8 mouse cellular contexts compared by ENCODE assay signal in genomic region chr17:34627943-34628643, GRCm38 (mm10). TPM values are rescaled to one million over a fixed set of nuclear protein-coding genes. Genes with fewer than 3 reads are reported as not detected.
DNase-seq lines count a peak whose midpoint lies in the region; ATAC-seq lines count a peak whose summit lies in the region.

Ppt2 (minus strand) TSS chr17:34628510.

- peak within 1 kb of the TSS; percentile 91 for H3K4me2 ChIP-seq in midbrain, embryonic 13.5 days (replicated peaks)

- H3K27ac ChIP-seq in limb, embryonic 10.5 days = peak within 1 kb of the TSS; percentile 92
- H3K27ac ChIP-seq in midbrain, embryonic 13.5 days = peak within 1 kb of the TSS; percentile 94

- H3K9me3 ChIP-seq in limb, embryonic 10.5 days (replicated peaks) = no peaks in the 10 kb centered on the region
- H3K9me3 ChIP-seq in midbrain, embryonic 13.5 days = no peaks in the 10 kb centered on the region

- H3K9ac ChIP-seq in midbrain, embryonic 13.5 days (replicated peaks) = peak within 1 kb of the TSS; percentile 83

- peak within 1 kb of the TSS; percentile 74 for H3K4me3 ChIP-seq in limb, embryonic 10.5 days
- H3K4me3 ChIP-seq in midbrain, embryonic 13.5 days (replicated peaks) = peak within 1 kb of the TSS; percentile 80

- peak; percentile 15 for DNase-seq in retina, embryonic 14.5 days (ENCODE audit: low spot score)
- no peak for DNase-seq in retina, postnatal 1 day
- DNase-seq in cerebellum, adult 18-20 months = peak; percentile 82 to 86
- no peak for DNase-seq in gastrocnemius, postnatal 25 days
- DNase-seq in induced T-regulatory cell, adult 2 months (ENCODE audit: low read depth) = peak; percentile 62
- no peak for DNase-seq in limb, embryonic 10.5 days (ENCODE audit: low spot score)
- no peak for DNase-seq in c-Kit-positive CD71-positive TER-119-positive erythroid progenitor cells, embryonic 14.5 days (ENCODE audit: low spot score)

- 6% methylated on average over 29 of the region's 29 CpGs for WGBS in limb, embryonic 10.5 days
- 3% methylated on average over 29 of the region's 29 CpGs for WGBS in midbrain, embryonic 13.5 days

- no peak; the same call in 1 of the 2 replicates for ATAC-seq in midbrain, embryonic 13.5 days

- H3K36me3 ChIP-seq in limb, embryonic 10.5 days = peaks cover 17% of the 10 kb centered on the region
- peaks cover 3% of the 10 kb centered on the region; the same call in 1 of the 2 replicates for H3K36me3 ChIP-seq in midbrain, embryonic 13.5 days

- peaks cover 48% of the 10 kb centered on the region for H3K27me3 ChIP-seq in limb, embryonic 10.5 days (ENCODE audit: low read depth, poor library complexity, severe bottlenecking)
- H3K27me3 ChIP-seq in midbrain, embryonic 13.5 days = peaks cover 31% of the 10 kb centered on the region

- peaks cover 65% of the 10 kb centered on the region for H3K4me1 ChIP-seq in limb, embryonic 10.5 days
- H3K4me1 ChIP-seq in midbrain, embryonic 13.5 days (replicated peaks) = peaks cover 65% of the 10 kb centered on the region

RNA-seq across cellular contexts. Expression of gene Ppt2, which starts in this region (rescaled TPM):
- 10 to 100 TPM; 37.2 to 43.0 TPM for total RNA-seq in gastrocnemius, postnatal 25 days (2021)
- polyA plus RNA-seq in limb, embryonic 10.5 days (2016; fragmentation: Nextera tagmentation; extraction: Ambion mirVana) = 21.0 and 21.6 TPM in 2 replicates
- 22.3 and 23.3 TPM in 2 replicates for polyA plus RNA-seq in midbrain, embryonic 13.5 days (2015; fragmentation: Nextera tagmentation; extraction: Ambion mirVana)

Comparison
In these comparisons a context has a peak if more than half of its experiments do, and no peak if none do; other contexts are left out.
1. DNase-seq: peak in retina, embryonic 14.5 days (single experiment), cerebellum, adult 18-20 months (2 of 2) and induced T-regulatory cell, adult 2 months (single experiment); none in retina, postnatal 1 day (single experiment), gastrocnemius, postnatal 25 days (single experiment), limb, embryonic 10.5 days (single experiment) and c-Kit-positive CD71-positive TER-119-positive erythroid progenitor cells, embryonic 14.5 days (single experiment).